Mouse (Mus musculus) kidney, embryonic 16.5 days (tissue): ENCODE results near the gene Ccdc130. TPM values are rescaled to one million over a fixed set of nuclear protein-coding genes. Genes with fewer than 3 reads are reported as not detected.

Source experiments
- ATAC-seq: fragments of 200-750 bp; cut with Nextera tagmentation; 2 replicates; pipeline ENCODE4 v1.8.0; 2017; ENCODE audit warnings: moderate TSS enrichment; ENCODE audit not compliant: low FRiP score, low TSS enrichment
- H3K27ac ChIP-seq: fragments of 300-500 bp; sonication (generic); 2 replicates; pipeline ENCODE4 v1.5.1; 2014; ENCODE audit warnings: low read length
- H3K27me3 ChIP-seq: fragments of 300-500 bp; sonication (generic); 2 replicates; pipeline ENCODE4 v1.6.1; 2014; ENCODE audit warnings: low read length, control low read depth, mixed read lengths; ENCODE audit not compliant: insufficient read depth
- H3K36me3 ChIP-seq: fragments of 300-500 bp; sonication (generic); 2 replicates; pipeline ENCODE4 v1.6.1; 2014; ENCODE audit warnings: low read length, control low read depth, mixed read lengths; ENCODE audit not compliant: insufficient read depth
- H3K4me1 ChIP-seq: fragments of 300-500 bp; sonication (generic); 2 replicates; pipeline ENCODE4 v1.6.1; 2014; ENCODE audit warnings: low read length, control low read depth, mixed read lengths; ENCODE audit not compliant: insufficient read depth
- H3K4me2 ChIP-seq: fragments of 300-500 bp; sonication (generic); replicated peaks from 2 replicates; pipeline ENCODE4 v1.6.1; 2014; ENCODE audit warnings: low read depth, low read length
- H3K4me3 ChIP-seq: fragments of 300-500 bp; sonication (generic); 2 replicates; pipeline ENCODE4 v1.5.1; 2014; ENCODE audit warnings: mild to moderate bottlenecking, low read length
- H3K9ac ChIP-seq: fragments of 300-500 bp; sonication (generic); replicated peaks from 2 replicates; pipeline ENCODE4 v1.6.1; 2014; ENCODE audit warnings: low read length
- H3K9me3 ChIP-seq: fragments of 300-500 bp; sonication (generic); 2 replicates; pipeline ENCODE4 v1.6.1; 2016; ENCODE audit warnings: low read length, control low read depth
- WGBS: fragments of 180-500 bp; shearing (Covaris S2); extraction: QIAGEN DNeasy Blood & Tissue Kit; methylation state at CpG from one replicate; pipeline ENCODE4 v1.1.7; 2014; 5-methylcytosine and 5-hydroxymethylcytosine counted together
- microRNA counts: library from miRNA; unstranded; fragments of <30 nt; microRNA quantifications from one replicate; lab custom pipeline; 2016
- microRNA-seq: library from miRNA; unstranded; fragments of <30 nt; microRNA quantifications from one replicate; pipeline ENCODE4, GENCODE M21; 2016
- polyA plus RNA-seq: library from polyadenylated mRNA; unstranded; fragments of >200 nt; fragmentation: Nextera tagmentation; extraction: Ambion mirVana; gene quantifications from 2 replicates; pipeline ENCODE4 v1.2.1, GENCODE M21; 2015

The Ccdc130 gene
- polyA plus RNA-seq, 1 experiment from 2014 or later: 20.5 TPM

DNA sequence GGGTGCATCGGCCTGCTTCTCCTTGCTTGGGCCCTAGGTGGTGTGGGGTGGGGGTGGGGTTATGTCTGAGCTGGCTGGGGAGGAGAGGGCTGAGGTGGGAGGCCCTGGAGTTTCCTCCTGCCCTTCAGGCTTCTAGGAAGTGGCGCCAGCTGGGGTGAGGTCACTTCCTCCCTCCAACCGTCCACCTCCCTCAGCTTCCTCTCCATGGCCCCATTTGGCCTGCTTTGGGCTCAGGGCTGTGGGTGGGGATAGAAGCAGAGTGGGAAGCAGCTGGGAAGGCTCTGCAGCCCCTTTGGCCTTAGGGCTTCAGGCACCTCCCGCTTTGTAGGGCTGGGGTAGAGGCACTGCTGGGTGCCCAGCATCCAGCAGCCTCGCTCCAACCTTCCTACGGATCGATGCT, 62.4 kb downstream of the Ccdc130 start:
- H3K4me3 ChIP-seq: no peak overlapping the region
- peak overlapping the region; percentile 62 for H3K9ac ChIP-seq
- peak overlapping the region; percentile 11 for H3K4me2 ChIP-seq
- H3K9me3 ChIP-seq: no peaks in the 10 kb centered on the region
- H3K36me3 ChIP-seq: peaks cover 40% of the 10 kb centered on the region
- H3K4me1 ChIP-seq: peaks cover 46% of the 10 kb centered on the region
- peak overlapping the region; percentile 95 for H3K27ac ChIP-seq
- ATAC-seq: peak; percentile 22; the same call in 1 of the 2 replicates
- 44% methylated on average over 7 of the region's 7 CpGs for WGBS
- H3K27me3 ChIP-seq: no peaks in the 10 kb centered on the region

MicroRNA genes within 50 kb of the gene (microRNA counts, 519-probe panel; counts per million panel counts)
- microRNA mmu-miR-23a (lab: Ali Mortazavi, UCI) (4,189 counts per million, percentile 92 among the panel's probes with 10 or more counts), microRNA mmu-miR-27a (lab: Ali Mortazavi, UCI) (4,553 counts per million, percentile 94 among the panel's probes with 10 or more counts)

Small RNA genes lying within 50 kb of the gene (microRNA-seq; reads per million reads assigned to microRNA genes)
- 13,818 reads per million, percentile 96 among the genes with 10 or more reads in this experiment for gene Mir23a
- gene Mir24-2: not detected
- gene Mir27a: 208 reads per million, percentile 65 among the genes with 10 or more reads in this experiment
- gene Mir3074-2: not detected

Other genes starting within 250 kb of the Ccdc130 start
- 15.5 and 16.7 TPM in 2 replicates for gene Palm3, start 248.9 kb downstream of the Ccdc130 start, polyA plus RNA-seq
- gene Il27ra, start 227.8 kb downstream of the Ccdc130 start, polyA plus RNA-seq: 2.9 TPM in 2 replicates
- not detected in 2 replicates for gene Rln3, start 225.4 kb downstream of the Ccdc130 start, polyA plus RNA-seq
- 1.2 TPM in 2 replicates for gene Gm10643, start 205.2 kb downstream of the Ccdc130 start, polyA plus RNA-seq
- 10.5 and 11.2 TPM in 2 replicates for gene Rfx1, start 203.5 kb downstream of the Ccdc130 start, polyA plus RNA-seq
- gene Dcaf15, start 165.6 kb downstream of the Ccdc130 start, polyA plus RNA-seq: 11.0 and 11.3 TPM in 2 replicates
- 0.24 and 0.30 TPM in 2 replicates for gene Podnl1, start 144.4 kb downstream of the Ccdc130 start, polyA plus RNA-seq
- gene Cc2d1a, start 122.4 kb downstream of the Ccdc130 start, polyA plus RNA-seq: 29.0 and 31.1 TPM in 2 replicates
- 1.7 and 1.9 TPM in 2 replicates for gene 4930432K21Rik, start 122.4 kb downstream of the Ccdc130 start, polyA plus RNA-seq
- gene Nanos3, start 85.2 kb downstream of the Ccdc130 start, polyA plus RNA-seq: 2.6 and 3.1 TPM in 2 replicates
- gene Zswim4, start 33.3 kb downstream of the Ccdc130 start, polyA plus RNA-seq: 18.3 and 18.5 TPM in 2 replicates
- 321 and 330 TPM in 2 replicates for gene D8Ertd738e, start 20.7 kb downstream of the Ccdc130 start, polyA plus RNA-seq
- 70.1 and 71.1 TPM in 2 replicates for gene Mri1, start 13.1 kb downstream of the Ccdc130 start, polyA plus RNA-seq
- gene Cacna1a, start 118.1 kb upstream of the Ccdc130 start, polyA plus RNA-seq: 2.0 and 3.0 TPM in 2 replicates